Mouse (Mus musculus) stomach, embryonic 16.5 days (tissue): ENCODE results near the gene Tert. TPM values are rescaled to one million over a fixed set of nuclear protein-coding genes. Genes with fewer than 3 reads are reported as not detected.
A peak's percentile ranks its signal among the peaks of the same experiment; 100 is the strongest.

Experiments used
- ATAC-seq: fragments of 200-750 bp; cut with Nextera tagmentation; 2 replicates; pipeline ENCODE4 v1.8.0; 2017; ENCODE audit warnings: moderate number of reproducible peaks, moderate TSS enrichment; ENCODE audit not compliant: insufficient read depth, low FRiP score
- H3K27ac ChIP-seq: fragments of 300-500 bp; sonication (generic); 2 replicates; pipeline ENCODE4 v1.5.1; 2014; ENCODE audit warnings: low read length
- H3K27me3 ChIP-seq: fragments of 300-500 bp; sonication (generic); 2 replicates; pipeline ENCODE4 v1.6.1; 2014; ENCODE audit warnings: low read length, control low read depth, mixed read lengths; ENCODE audit not compliant: control insufficient read depth, insufficient read depth
- H3K36me3 ChIP-seq: fragments of 300-500 bp; sonication (generic); 2 replicates; pipeline ENCODE4 v1.6.1; 2014; ENCODE audit warnings: low read length; ENCODE audit not compliant: control insufficient read depth, insufficient read depth
- H3K4me1 ChIP-seq: fragments of 300-500 bp; sonication (generic); 2 replicates; pipeline ENCODE4 v1.6.1; 2014; ENCODE audit warnings: low read length, control low read depth, mixed read lengths; ENCODE audit not compliant: control insufficient read depth, insufficient read depth
- H3K4me2 ChIP-seq: fragments of 300-500 bp; sonication (generic); 2 replicates; pipeline ENCODE4 v1.6.1; 2014; ENCODE audit warnings: low read depth, low read length, mixed read lengths
- H3K4me3 ChIP-seq: fragments of 300-500 bp; sonication (generic); replicated peaks from 2 replicates; pipeline ENCODE4 v1.5.1; 2014; ENCODE audit warnings: mild to moderate bottlenecking, low read length
- H3K9ac ChIP-seq: fragments of 300-500 bp; sonication (generic); 2 replicates; pipeline ENCODE4 v1.6.1; 2014; ENCODE audit warnings: low read length
- H3K9me3 ChIP-seq: fragments of 300-500 bp; sonication (generic); replicated peaks from 2 replicates; pipeline ENCODE4 v1.6.1; 2016; ENCODE audit warnings: low read length, control low read depth; ENCODE audit not compliant: control insufficient read depth
- WGBS: fragments of 180-500 bp; shearing (Covaris S2); extraction: QIAGEN DNeasy Blood & Tissue Kit; methylation state at CpG from one replicate; pipeline ENCODE4 v1.1.7; 2014; 5-methylcytosine and 5-hydroxymethylcytosine counted together
- polyA plus RNA-seq: library from polyadenylated mRNA; unstranded; fragments of >200 nt; fragmentation: Nextera tagmentation; extraction: Ambion mirVana; gene quantifications from 2 replicates; pipeline ENCODE4 v1.2.1, GENCODE M21; 2015

The Tert gene
- polyA plus RNA-seq, 1 experiment from 2014 or later, result 5.0 TPM

DNA sequence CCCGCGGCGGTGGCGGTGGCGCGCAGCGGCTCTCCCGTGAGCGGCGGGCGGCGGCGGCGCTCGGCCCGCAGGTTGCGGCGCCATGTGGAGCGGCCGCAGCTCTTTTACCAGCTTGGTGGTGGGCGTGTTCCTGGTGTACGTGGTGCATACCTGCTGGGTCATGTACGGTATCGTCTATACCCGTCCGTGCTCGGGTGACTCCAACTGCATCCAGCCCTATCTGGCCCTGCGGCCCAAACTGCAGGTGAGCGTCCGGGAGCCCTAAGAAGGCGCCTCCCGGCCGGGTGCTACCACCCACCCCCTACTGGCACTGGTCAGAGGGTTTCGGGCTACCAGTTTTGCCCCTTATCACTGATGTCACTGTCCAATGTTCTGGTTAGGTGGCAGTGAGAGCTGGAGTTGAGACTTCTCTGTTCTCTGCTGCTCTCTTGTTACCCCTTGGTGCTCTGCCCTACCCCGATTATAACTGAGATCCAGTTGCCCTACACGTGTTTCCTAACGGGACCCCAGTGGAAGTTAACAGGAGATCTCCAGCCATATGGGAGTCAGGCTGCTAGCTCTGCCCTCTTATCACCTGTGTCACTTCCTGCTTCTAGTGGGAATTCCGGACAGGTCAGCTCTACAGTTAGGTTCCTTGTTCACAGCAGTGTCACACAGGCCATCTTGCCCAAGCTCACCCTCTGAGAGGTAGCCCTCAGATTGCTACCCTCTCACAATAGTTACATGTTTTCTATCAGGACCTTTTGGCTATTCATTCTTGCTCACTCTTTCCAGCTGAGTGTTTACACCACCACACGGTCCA, 22.4 kb upstream of the Tert start:
- peaks cover 10% of the 10 kb centered on the region for H3K4me1 ChIP-seq

GRCm38 (mm10) chr13:73618406-73618805, 8.3 kb upstream of the Tert start:
- H3K36me3 ChIP-seq, result peaks cover 27% of the 10 kb centered on the region
- no peak overlapping the region for H3K4me3 ChIP-seq
- 95% methylated on average over 5 of the region's 5 CpGs for WGBS
- ATAC-seq, result no peak
- no peaks in the 10 kb centered on the region for H3K9me3 ChIP-seq
- no peak overlapping the region for H3K4me2 ChIP-seq
- H3K9ac ChIP-seq, result no peak overlapping the region
- no peaks in the 10 kb centered on the region for H3K27me3 ChIP-seq
- H3K4me1 ChIP-seq, result no peaks in the 10 kb centered on the region
- H3K27ac ChIP-seq, result no peak overlapping the region

More for the DNA sequence above, 22.4 kb upstream of the Tert start:
- Histone ChIP-seq H3K27me3 (no peaks in the 10 kb centered on the region), H3K36me3 (peaks cover 12% of the 10 kb centered on the region; the same call in 1 of the 2 replicates), H3K9ac (peak overlapping the region; percentile 94), H3K27ac (peak overlapping the region; percentile 45; the same call in 1 of the 2 replicates), H3K4me2 (peak overlapping the region; percentile 85), H3K9me3 (no peaks in the 10 kb centered on the region), H3K4me3 (peak overlapping the region; percentile 88)
- 2% methylated on average over 39 of the region's 39 CpGs for WGBS
- peak; percentile 74 for ATAC-seq

DNA sequence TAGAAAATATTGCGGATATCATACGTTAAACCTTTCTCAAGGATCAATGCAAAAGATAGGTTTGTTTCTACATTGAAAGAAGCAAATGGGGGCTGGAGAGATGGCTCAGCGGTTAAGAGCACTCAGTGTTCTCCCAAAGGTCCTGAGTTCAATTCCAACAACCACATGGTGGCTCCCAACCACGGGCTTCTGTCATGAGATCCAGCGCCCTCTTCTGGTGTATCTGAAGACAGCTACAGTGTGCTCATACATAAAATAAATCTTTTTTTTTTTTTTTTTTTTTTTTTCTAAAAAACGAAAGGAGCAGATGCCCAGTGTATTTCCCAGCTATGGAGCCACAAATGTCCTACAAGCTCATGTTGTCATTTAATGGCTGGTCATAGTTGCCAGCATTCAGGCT, 6.1 kb upstream of the Tert start:
- 65% methylated on average over 6 of the region's 6 CpGs for WGBS
- H3K4me3 ChIP-seq, result no peak overlapping the region
- peaks cover 16% of the 10 kb centered on the region for H3K36me3 ChIP-seq
- ATAC-seq, result no peak
- no peak overlapping the region for H3K4me2 ChIP-seq
- H3K4me1 ChIP-seq, result no peaks in the 10 kb centered on the region
- no peak overlapping the region for H3K27ac ChIP-seq
- H3K27me3 ChIP-seq, result no peaks in the 10 kb centered on the region
- no peaks in the 10 kb centered on the region for H3K9me3 ChIP-seq
- no peak overlapping the region for H3K9ac ChIP-seq

DNA sequence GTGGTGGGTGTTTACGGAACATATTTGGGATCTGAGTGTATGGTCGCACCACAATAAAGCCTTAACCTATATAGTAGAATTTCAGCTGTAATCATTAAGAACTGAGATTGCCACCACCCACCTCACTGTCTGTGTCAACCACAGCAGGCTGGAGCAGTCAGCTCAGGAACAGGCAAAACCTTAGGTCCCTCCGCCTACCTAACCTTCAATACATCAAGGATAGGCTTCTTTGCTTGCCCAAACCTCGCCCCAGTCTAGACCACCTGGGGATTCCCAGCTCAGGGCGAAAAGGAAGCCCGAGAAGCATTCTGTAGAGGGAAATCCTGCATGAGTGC, 334 bp upstream of the Tert start:
- no peak for ATAC-seq
- Histone ChIP-seq H3K9ac (peak overlapping the region; percentile 79; the same call in 1 of the 2 replicates), H3K27ac (no peak overlapping the region), H3K9me3 (no peaks in the 10 kb centered on the region), H3K27me3 (no peaks in the 10 kb centered on the region), H3K4me3 (peak overlapping the region; percentile 69), H3K4me2 (peak overlapping the region; percentile 89), H3K4me1 (peaks cover 11% of the 10 kb centered on the region), H3K36me3 (0 out of 2 replicates have a peak, but pooled peaks cover 2% of the 10 kb centered on the region)
- 46% methylated on average over 6 of the region's 6 CpGs for WGBS

DNA sequence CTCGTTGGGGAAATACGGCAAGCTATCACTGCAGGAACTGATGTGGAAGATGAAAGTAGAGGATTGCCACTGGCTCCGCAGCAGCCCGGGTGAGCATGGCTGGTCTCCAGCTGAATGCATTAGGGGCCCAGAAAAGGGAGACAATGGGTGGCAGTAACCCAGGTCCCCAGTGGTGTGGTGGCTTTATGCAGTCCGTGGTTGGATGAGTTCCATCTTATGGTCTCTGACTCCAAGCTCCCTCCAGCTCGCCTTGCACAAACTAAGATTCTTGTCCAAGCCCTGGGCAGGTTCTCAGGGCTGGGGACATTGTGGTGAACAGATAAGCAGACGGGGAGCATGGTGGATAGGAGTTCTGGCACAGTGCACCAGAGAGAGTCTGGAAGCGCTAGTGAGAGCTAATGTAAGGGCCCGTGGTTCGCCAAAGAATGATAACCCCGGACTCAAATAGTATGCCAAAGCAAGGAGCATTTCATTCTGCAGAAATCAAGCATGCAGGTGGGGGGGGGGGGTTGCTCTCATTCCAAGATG, 1.9 kb downstream of the Tert start:
- H3K27ac ChIP-seq, result no peak overlapping the region
- H3K4me2 ChIP-seq, result no peak overlapping the region
- no peak overlapping the region for H3K9ac ChIP-seq
- H3K4me1 ChIP-seq, result peaks cover 11% of the 10 kb centered on the region
- no peak for ATAC-seq
- H3K36me3 ChIP-seq, result 0 out of 2 replicates have a peak, but pooled peaks cover 2% of the 10 kb centered on the region
- no peaks in the 10 kb centered on the region for H3K9me3 ChIP-seq
- H3K4me3 ChIP-seq, result no peak overlapping the region
- H3K27me3 ChIP-seq, result no peaks in the 10 kb centered on the region
- 85% methylated on average over 11 of the region's 11 CpGs for WGBS

DNA sequence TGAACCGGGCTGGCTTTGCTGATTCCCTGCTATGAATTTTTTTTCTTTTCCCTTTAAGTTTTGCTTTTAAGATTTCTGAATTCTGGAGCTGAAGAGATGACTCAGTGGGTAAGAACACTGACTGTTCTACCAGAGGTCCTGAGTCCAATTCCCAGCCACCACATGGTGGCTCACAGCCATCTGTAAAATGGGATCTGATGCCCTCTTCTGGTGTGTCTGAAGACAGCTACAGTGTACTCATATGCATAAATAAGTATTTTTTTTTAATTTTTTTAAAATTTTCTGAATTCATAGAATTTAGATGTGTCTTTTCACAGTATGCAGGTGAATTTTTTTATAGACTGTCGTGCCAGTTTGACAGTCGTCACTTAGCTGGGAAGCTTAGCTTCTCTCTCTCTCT, 5.1 kb downstream of the Tert start:
- Histone ChIP-seq H3K27me3 (no peaks in the 10 kb centered on the region), H3K9ac (no peak overlapping the region), H3K36me3 (0 out of 2 replicates have a peak, but pooled peaks cover 2% of the 10 kb centered on the region), H3K27ac (no peak overlapping the region), H3K4me1 (peaks cover 8% of the 10 kb centered on the region), H3K4me2 (no peak overlapping the region), H3K9me3 (no peaks in the 10 kb centered on the region), H3K4me3 (no peak overlapping the region)
- ATAC-seq, result no peak
- 87% methylated on average over 3 of the region's 3 CpGs for WGBS

DNA sequence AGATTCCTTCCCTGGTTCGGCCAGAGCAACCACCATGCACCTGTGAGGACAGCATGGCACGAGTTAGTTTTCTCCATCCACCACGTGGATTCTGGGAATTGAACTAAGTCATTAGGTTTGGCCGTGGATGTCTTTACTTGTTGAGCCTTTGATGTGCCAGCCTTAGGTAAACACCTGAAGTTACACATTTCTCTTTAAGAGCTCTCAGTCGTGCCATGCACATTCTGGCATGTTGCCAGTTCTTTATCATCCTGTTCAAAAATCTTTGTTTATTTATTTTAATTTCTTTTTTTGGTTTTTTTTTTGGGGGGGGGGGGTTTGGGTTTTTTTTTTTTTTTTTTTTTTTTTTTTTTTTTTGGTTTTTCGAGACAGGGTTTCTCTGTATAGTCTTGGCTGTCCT, 11.1 kb downstream of the Tert start:
- Histone ChIP-seq H3K4me3 (no peak overlapping the region), H3K4me2 (no peak overlapping the region), H3K4me1 (no peaks in the 10 kb centered on the region), H3K36me3 (no peaks in the 10 kb centered on the region), H3K9ac (no peak overlapping the region), H3K27ac (no peak overlapping the region), H3K27me3 (no peaks in the 10 kb centered on the region), H3K9me3 (no peaks in the 10 kb centered on the region)
- no peak for ATAC-seq
- WGBS, result 61% methylated on average over 6 of the region's 6 CpGs

DNA sequence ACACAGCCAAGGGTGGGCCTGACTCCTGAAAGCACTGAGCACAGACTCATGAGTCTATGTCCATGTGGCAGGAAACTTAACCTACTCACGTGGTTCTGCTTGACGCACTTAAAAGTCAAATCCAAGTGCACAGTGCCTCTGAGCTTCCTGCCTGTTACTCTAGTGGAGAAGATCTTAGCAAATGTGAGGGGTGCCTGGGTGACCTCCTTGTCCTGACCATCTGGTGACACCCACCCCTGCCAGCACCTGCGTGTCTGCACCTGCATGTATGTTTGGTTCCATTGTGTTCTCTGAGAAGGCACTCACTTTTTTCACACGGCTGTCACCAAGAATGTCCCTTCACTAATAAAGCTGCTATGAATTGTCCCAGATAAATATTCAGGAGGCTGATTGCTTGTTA, 14.6 kb downstream of the Tert start:
- Histone ChIP-seq H3K4me1 (no peaks in the 10 kb centered on the region), H3K4me2 (no peak overlapping the region), H3K27me3 (no peaks in the 10 kb centered on the region), H3K36me3 (no peaks in the 10 kb centered on the region), H3K27ac (no peak overlapping the region), H3K9me3 (no peaks in the 10 kb centered on the region), H3K9ac (no peak overlapping the region), H3K4me3 (no peak overlapping the region)
- 84% methylated on average over 4 of the region's 4 CpGs for WGBS
- no peak for ATAC-seq

DNA sequence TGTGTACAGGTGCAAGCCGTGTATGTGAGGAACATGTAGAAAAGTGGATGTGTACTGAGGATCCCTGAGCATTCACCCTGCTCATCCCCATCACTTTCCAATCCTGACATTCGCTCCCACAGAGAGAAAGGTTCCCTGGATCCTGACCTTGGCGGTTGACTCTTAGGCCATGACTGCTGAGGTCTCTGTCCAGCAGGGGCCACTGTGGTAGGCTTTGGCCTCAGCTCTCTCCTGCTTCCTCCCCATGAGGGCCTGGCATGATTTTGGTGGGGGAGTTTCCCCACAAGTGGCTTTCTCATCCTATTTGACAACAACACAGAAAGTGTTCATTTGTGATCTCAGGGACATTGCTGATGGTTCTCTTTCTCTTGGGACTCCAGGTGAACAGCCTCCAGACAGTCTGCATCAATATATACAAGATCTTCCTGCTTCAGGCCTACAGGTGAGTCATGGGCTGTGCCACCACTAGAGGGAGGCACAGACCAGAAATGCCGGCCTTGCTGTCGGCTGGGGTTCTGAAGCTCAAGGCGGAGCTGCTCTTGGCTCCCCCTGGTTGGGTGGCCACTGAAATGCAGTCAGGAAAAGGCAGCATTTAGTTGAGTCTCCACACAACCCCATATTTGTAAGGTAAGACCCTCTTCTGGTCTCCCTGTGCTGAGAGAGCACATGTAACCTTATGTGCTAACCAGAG, 19.8 kb downstream of the Tert start:
- peak; percentile 76; the same call in 1 of the 2 replicates for ATAC-seq
- H3K4me1 ChIP-seq, result no peaks in the 10 kb centered on the region
- 42% methylated on average over 6 of the region's 6 CpGs for WGBS
- H3K9ac ChIP-seq, result no peak overlapping the region
- no peak overlapping the region for H3K4me2 ChIP-seq
- H3K36me3 ChIP-seq, result no peaks in the 10 kb centered on the region
- H3K27me3 ChIP-seq, result no peaks in the 10 kb centered on the region
- no peaks in the 10 kb centered on the region for H3K9me3 ChIP-seq
- no peak overlapping the region for H3K4me3 ChIP-seq
- no peak overlapping the region for H3K27ac ChIP-seq
